Mouse (Mus musculus): ENCODE results near the gene Nsg2. TPM values are rescaled to one million over a fixed set of nuclear protein-coding genes. Genes with fewer than 3 reads are reported as not detected.

The Nsg2 gene
- polyA plus RNA-seq, 1 experiment: 12.5 TPM

DNA sequence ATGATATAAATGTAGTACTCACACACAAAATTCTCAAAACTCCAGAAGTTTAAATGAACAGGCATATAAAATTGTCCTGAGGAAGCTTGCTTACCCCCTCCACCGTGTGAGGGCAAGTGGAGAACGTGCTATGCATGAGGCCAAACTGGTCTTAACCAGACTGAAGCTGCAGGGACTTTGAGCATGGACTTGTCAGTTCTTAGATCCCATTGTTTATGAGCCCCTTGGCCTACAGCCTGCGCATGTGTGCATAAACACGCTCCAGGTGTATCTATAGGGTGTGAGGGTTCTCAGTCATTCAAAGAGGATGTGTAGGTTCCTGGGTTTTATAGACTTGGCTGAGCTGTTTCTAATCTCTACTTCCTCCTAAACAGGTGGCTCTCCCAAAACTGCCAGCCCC is 31.1 kb downstream of the Nsg2 start:
- no peak for TF ChIP-seq GATA1 (IDR thresholded peaks at IDR 0.05; ENCODE audit: borderline replicate concordance, low read length)
- Histone ChIP-seq H3K27me3 (replicated peaks) (no peaks in the 10 kb centered on the region), H3K9me3 (no peaks in the 10 kb centered on the region), H3K4me1 (peaks cover 36% of the 10 kb centered on the region), H3K36me3 (replicated peaks; ENCODE audit: low read length) (peaks cover 28% of the 10 kb centered on the region), H3K4me3 (replicated peaks) (no peak overlapping the region)

DNA sequence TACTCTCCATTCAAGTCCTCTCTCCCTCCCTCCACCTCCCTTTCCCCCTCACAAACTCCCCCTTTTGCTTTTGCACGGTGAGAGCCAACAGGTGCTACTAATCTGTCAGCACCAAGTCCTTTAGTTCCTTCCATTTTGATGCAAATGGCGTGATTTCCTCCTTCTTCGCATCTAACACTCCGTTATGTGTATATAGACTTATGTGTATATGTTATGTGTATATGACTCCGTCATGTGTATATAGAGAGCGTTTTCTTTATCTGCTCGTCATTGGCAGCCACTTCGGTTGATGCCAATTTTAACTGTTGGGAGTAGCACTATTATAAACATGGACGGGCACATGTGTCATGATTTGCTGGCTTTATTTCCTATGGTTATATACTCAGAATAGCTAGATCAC is 31.8 kb downstream of the Nsg2 start:
- TF ChIP-seq FLI1 (IDR thresholded peaks at IDR 0.05; ENCODE audit: low read length) (no peak), GATA1 (IDR thresholded peaks at IDR 0.05; ENCODE audit: borderline replicate concordance, low read length) (no peak)
- Histone ChIP-seq H3K9me3 (no peaks in the 10 kb centered on the region), H3K27me3 (replicated peaks) (no peaks in the 10 kb centered on the region), H3K4me1 (peaks cover 32% of the 10 kb centered on the region), H3K4me3 (replicated peaks) (no peak overlapping the region), H3K36me3 (replicated peaks; ENCODE audit: low read length) (peaks cover 28% of the 10 kb centered on the region)

DNA sequence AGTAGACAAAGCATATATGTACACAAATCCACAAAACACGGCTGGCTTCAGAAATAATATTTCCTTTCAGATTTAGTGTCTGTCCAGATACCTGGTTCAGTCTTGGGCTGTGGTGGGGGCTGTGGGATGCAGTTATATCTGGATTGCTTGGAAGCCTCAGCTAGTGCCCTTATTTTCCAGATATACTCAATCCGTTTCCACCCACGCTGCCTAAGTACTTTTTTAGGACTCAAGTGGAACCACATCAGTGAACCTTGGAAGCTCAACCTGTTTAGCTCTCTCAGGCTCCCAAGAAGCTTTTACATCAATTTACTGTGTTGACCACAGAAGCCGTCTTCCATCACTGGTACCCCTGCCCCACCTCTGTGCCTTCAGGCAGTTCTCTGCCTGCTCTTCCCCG is 35.6 kb downstream of the Nsg2 start:
- Histone ChIP-seq H3K36me3 (replicated peaks; ENCODE audit: low read length) (peaks cover 17% of the 10 kb centered on the region), H3K9me3 (no peaks in the 10 kb centered on the region), H3K4me1 (peaks cover 38% of the 10 kb centered on the region), H3K4me3 (replicated peaks) (no peak overlapping the region), H3K27me3 (replicated peaks) (no peaks in the 10 kb centered on the region)
- TF ChIP-seq GATA1 (IDR thresholded peaks at IDR 0.05; ENCODE audit: borderline replicate concordance, low read length) (no peak), FLI1 (IDR thresholded peaks at IDR 0.05; ENCODE audit: low read length) (no peak)

DNA sequence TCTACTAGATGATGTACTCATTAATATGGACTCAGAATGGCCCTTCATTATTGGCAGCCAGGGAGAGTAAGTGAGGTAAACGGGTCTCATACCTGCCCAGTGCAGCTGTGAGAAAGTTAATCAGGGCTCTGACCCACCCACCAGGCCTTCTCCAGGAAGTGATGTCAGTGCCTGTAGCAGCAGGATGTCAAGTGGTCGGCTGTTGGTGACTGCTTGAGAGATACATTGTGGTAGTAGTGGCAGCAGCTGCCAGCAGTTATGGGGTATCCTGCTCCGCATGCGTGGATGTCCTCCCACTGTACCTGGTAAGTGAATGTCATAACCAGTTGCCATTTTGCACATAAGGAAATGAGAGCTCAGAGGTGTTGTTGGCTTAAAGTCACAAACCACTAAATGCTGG is 39.4 kb downstream of the Nsg2 start:
- TF ChIP-seq GATA1 (IDR thresholded peaks at IDR 0.05; ENCODE audit: borderline replicate concordance, low read length): no peak
- no peak for TF ChIP-seq FLI1 (IDR thresholded peaks at IDR 0.05; ENCODE audit: low read length)
- Histone ChIP-seq H3K4me1 (peaks cover 28% of the 10 kb centered on the region), H3K9me3 (no peaks in the 10 kb centered on the region), H3K27me3 (replicated peaks) (peaks cover 2% of the 10 kb centered on the region), H3K4me3 (replicated peaks) (peak overlapping the region; percentile 46), H3K36me3 (replicated peaks; ENCODE audit: low read length) (peaks cover 13% of the 10 kb centered on the region)

DNA sequence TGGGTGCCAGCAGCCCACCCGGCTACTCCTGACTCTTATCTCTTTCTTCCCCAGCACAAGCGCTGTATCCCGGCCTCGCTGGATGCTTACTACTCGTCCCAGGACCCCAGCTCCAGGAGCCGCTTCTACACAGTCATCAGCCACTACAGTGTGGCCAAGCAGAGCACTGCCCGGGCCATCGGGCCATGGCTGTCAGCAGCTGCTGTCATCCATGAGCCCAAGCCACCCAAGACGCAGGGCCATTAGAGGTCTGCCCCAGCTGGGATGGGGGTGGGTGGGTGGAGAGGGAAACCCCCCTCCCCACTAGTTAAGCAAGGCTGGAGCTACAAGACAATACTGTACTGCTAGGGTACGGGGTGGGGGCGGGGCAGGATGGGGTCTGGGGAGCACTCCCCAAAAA is 57.1 kb downstream of the Nsg2 start:
- Histone ChIP-seq H3K36me3 (replicated peaks; ENCODE audit: low read length) (peaks cover 45% of the 10 kb centered on the region), H3K27me3 (replicated peaks) (peaks cover 12% of the 10 kb centered on the region), H3K4me1 (peaks cover 8% of the 10 kb centered on the region), H3K9me3 (peaks cover 8% of the 10 kb centered on the region), H3K4me3 (replicated peaks) (no peak overlapping the region)
- TF ChIP-seq FLI1 (IDR thresholded peaks at IDR 0.05; ENCODE audit: low read length) (no peak), GATA1 (IDR thresholded peaks at IDR 0.05; ENCODE audit: borderline replicate concordance, low read length) (no peak)

DNA sequence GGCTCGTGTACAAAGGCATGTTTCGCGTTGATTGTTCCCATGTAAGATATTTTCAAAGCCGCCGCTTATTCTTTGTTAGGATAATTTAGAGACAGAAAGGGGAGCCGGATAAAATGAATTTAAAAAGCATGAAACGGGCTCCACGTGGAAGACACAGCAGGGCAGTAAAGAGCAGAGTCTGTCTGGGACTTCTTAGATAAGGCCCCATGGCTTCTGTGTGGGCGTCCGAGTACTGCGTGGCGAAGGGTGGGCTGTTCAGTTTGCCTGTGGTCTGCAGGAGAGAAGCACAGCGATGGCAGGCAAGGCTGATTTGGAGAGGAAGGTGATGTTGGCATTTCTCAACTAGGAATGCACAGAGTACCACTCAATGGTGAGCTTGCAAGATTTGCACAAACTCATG is 57.6 kb downstream of the Nsg2 start:
- H3K27me3 ChIP-seq (replicated peaks): peaks cover 12% of the 10 kb centered on the region
- H3K4me3 ChIP-seq (replicated peaks): no peak overlapping the region
- peaks cover 8% of the 10 kb centered on the region for H3K9me3 ChIP-seq
- H3K36me3 ChIP-seq (replicated peaks; ENCODE audit: low read length): peaks cover 45% of the 10 kb centered on the region
- TF ChIP-seq GATA1 (IDR thresholded peaks at IDR 0.05; ENCODE audit: borderline replicate concordance, low read length): no peak
- no peak for TF ChIP-seq FLI1 (IDR thresholded peaks at IDR 0.05; ENCODE audit: low read length)
- peaks cover 9% of the 10 kb centered on the region for H3K4me1 ChIP-seq

DNA sequence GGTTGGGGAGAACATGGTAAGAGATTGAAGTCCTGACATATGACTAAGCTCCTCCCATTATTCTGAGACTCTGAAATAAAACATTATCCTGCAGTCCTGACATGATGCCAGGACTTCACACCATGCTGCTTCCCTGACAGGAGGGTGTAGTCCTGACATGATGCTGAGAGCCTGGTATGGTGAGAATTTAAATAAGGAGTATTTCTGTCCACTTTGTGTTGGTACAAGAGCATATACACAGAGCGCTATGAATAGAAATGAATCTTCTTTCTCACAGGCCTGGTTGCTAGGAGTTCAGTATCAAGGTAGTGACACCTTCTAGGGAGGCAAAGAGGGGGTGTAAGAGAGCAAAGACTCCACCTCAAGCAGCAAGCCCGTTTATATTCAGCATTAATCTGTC is 60.8 kb downstream of the Nsg2 start:
- TF ChIP-seq GATA1 (IDR thresholded peaks at IDR 0.05; ENCODE audit: borderline replicate concordance, low read length): no peak
- no peak for TF ChIP-seq FLI1 (IDR thresholded peaks at IDR 0.05; ENCODE audit: low read length)
- Histone ChIP-seq H3K4me3 (replicated peaks) (no peak overlapping the region), H3K27me3 (replicated peaks) (peaks cover 18% of the 10 kb centered on the region), H3K36me3 (replicated peaks; ENCODE audit: low read length) (peaks cover 35% of the 10 kb centered on the region), H3K4me1 (peaks cover 9% of the 10 kb centered on the region), H3K9me3 (peaks cover 8% of the 10 kb centered on the region)

DNA sequence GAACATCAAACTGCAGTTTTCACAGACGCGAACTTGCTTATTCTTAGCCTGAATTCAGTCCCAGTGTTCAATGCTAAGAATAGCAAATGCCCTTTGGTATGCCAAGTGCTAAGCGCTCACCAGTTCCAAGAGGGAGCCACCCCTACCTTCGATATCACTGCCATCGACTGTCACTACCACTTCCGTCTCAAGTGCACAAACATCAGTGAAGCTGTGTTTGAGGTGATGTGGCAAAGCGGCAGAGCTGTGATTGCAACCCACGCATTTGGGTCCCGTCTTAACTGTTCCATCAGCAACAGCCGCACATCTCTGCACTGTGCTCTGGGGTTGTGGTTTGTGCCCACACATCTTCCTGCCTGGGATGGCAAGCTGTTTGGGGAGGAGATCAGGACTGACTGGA is 61.6 kb downstream of the Nsg2 start:
- Histone ChIP-seq H3K4me1 (peaks cover 9% of the 10 kb centered on the region), H3K4me3 (replicated peaks) (no peak overlapping the region), H3K36me3 (replicated peaks; ENCODE audit: low read length) (peaks cover 31% of the 10 kb centered on the region), H3K27me3 (replicated peaks) (peaks cover 18% of the 10 kb centered on the region), H3K9me3 (peaks cover 8% of the 10 kb centered on the region)
- TF ChIP-seq FLI1 (IDR thresholded peaks at IDR 0.05; ENCODE audit: low read length): no peak
- no peak for TF ChIP-seq GATA1 (IDR thresholded peaks at IDR 0.05; ENCODE audit: borderline replicate concordance, low read length)

DNA sequence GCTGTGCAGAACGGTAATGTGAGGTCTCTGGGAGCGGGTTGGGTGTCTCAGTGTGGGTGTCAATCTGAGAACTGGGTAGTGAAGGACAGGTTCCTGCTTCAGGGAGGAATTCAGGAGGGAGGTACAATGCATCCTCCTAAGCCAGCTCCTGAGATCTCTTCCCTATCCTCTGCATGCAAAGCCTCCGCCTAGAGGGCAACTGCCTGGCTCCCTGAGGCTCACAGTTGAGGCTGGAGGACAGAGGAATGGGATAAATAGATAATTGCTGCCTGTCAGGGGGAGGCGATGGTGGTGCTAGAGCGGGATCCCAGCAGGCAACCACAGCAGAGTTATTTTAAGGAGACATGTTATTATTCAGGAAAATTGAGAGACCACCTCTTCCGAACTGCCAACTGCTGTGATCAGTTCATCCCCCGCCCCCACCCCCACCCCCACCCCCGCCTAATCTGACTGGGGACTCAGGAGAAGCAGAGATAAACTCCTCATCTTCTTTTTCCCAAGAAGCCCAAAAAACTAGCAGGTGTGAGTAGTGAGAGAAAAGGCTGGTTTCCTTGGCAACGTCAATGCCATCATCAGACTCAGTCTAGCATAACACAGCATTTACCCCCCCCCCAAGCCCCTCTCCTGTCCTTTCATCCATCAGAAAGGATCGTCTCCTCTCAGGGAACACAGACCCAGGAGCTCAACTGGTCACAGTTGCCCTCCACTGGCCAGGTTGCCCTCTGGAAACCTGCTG is 63.7 kb downstream of the Nsg2 start:
- Histone ChIP-seq H3K4me3 (replicated peaks) (no peak overlapping the region), H3K9me3 (no peaks in the 10 kb centered on the region), H3K36me3 (replicated peaks; ENCODE audit: low read length) (peaks cover 12% of the 10 kb centered on the region), H3K27me3 (replicated peaks) (peaks cover 31% of the 10 kb centered on the region), H3K4me1 (peaks cover 15% of the 10 kb centered on the region)
- TF ChIP-seq FLI1 (IDR thresholded peaks at IDR 0.05; ENCODE audit: low read length): no peak
- TF ChIP-seq GATA1 (IDR thresholded peaks at IDR 0.05; ENCODE audit: borderline replicate concordance, low read length): no peak

DNA sequence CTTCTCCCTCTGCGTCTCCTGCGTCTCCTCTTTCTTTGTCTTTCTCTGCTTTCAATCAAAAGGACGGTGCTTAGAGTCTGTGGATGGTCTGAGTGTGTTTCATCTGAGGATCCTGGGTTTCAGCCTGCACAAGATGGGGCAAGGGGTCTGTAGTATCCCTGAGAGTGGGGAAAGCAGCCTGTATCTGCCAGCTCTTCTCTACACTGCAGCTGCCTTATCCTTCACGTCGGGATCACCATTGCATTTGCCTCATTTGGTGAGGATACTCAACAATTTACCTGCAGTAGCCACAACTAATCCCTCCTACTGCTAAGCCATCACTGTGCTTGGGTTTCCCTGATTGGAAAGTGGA is 64.2 kb downstream of the Nsg2 start:
- H3K4me1 ChIP-seq: peaks cover 15% of the 10 kb centered on the region
- no peak overlapping the region for H3K4me3 ChIP-seq (replicated peaks)
- H3K27me3 ChIP-seq (replicated peaks): peaks cover 32% of the 10 kb centered on the region
- H3K9me3 ChIP-seq: no peaks in the 10 kb centered on the region
- TF ChIP-seq FLI1 (IDR thresholded peaks at IDR 0.05; ENCODE audit: low read length) (no peak), GATA1 (IDR thresholded peaks at IDR 0.05; ENCODE audit: borderline replicate concordance, low read length) (no peak)
- peaks cover 7% of the 10 kb centered on the region for H3K36me3 ChIP-seq (replicated peaks; ENCODE audit: low read length)
